ENCODE assay signal across 8 mouse cellular contexts in genomic region chr15:101224006-101224906, GRCm38 (mm10). TPM values are rescaled to one million over a fixed set of nuclear protein-coding genes. Genes with fewer than 3 reads are reported as not detected.
DNase-seq lines count a peak whose midpoint lies in the region; ATAC-seq lines count a peak whose summit lies in the region.

Gene Grasp, plus strand, starts transcription at chr15:101224188.

- H3K9ac ChIP-seq in intestine, embryonic 14.5 days (ENCODE audit: low read length): peak within 1 kb of the TSS; percentile 69

- no peaks in the 10 kb centered on the region for H3K9me3 ChIP-seq in intestine, embryonic 14.5 days (ENCODE audit: control insufficient read depth, low read length)

- WGBS in intestine, embryonic 14.5 days: under 1% methylated on average over 76 of the region's 77 CpGs

- peak; percentile 67 for ATAC-seq in common myeloid progenitor, adult 5-6 weeks (replicated peaks; ENCODE audit: low read depth, poor library complexity, severe bottlenecking)
- ATAC-seq in intestine, embryonic 14.5 days (replicated peaks; ENCODE audit: low FRiP score, low TSS enrichment, low read depth): peak; percentile 88
- ATAC-seq in megakaryocyte-erythroid progenitor cell, adult 5-6 weeks (replicated peaks; ENCODE audit: low FRiP score, low TSS enrichment, poor library complexity, severe bottlenecking): peak; percentile 83

- intact Hi-C loops in left cerebral cortex, postnatal 25 days (cut with DNase I): loop anchor here (1.0 to 10.0 kb wide), 4 partner anchors 11 to 851 kb away; partner anchors contain the start of gene Eif4b

- H3K4me2 ChIP-seq in intestine, embryonic 14.5 days (ENCODE audit: low read length): peak within 1 kb of the TSS; percentile 71

- H3K27ac ChIP-seq in intestine, embryonic 14.5 days (ENCODE audit: low read depth): peak within 1 kb of the TSS; percentile 64

- peaks cover 57% of the 10 kb centered on the region for H3K4me1 ChIP-seq in intestine, embryonic 14.5 days (replicated peaks; ENCODE audit: control insufficient read depth, insufficient read depth, low read length)

- H3K27me3 ChIP-seq in intestine, embryonic 14.5 days (replicated peaks; ENCODE audit: control insufficient read depth, insufficient read depth, low read length): peaks cover 8% of the 10 kb centered on the region; the same call in 1 of the 2 replicates

- H3K36me3 ChIP-seq in intestine, embryonic 14.5 days (ENCODE audit: control insufficient read depth, insufficient read depth, low read length): peaks cover 4% of the 10 kb centered on the region

- peak; percentile 92 for DNase-seq in ZHBTc4 (ENCODE audit: low read depth, low spot score)
- peak; percentile 92 for DNase-seq in gastrocnemius, postnatal 25 days
- DNase-seq in intestine, embryonic 14.5 days (ENCODE audit: low spot score): peak; percentile 94
- peak; percentile 88 to 94 for DNase-seq in left cerebral cortex, postnatal 25 days (ENCODE audit: low spot score in 2 of 2)
- peak; percentile 87 for DNase-seq in right cerebral cortex, postnatal 14 days
- DNase-seq in urinary bladder, postnatal 25 days (ENCODE audit: low spot score): peak; percentile 82

- peak within 1 kb of the TSS; percentile 73 for H3K4me3 ChIP-seq in intestine, embryonic 14.5 days (ENCODE audit: low read depth, low read length)

RNA-seq across cellular contexts. Expression of gene Grasp, which starts in this region (rescaled TPM):
- total RNA-seq in common myeloid progenitor, adult 5-6 weeks (2017): 2.1 and 4.7 TPM in 2 replicates
- total RNA-seq in gastrocnemius, postnatal 25 days (2021): 1 to 10 TPM; 4.3 to 5.7 TPM
- polyA plus RNA-seq in intestine, embryonic 14.5 days (2014; fragmentation: Nextera tagmentation; extraction: Ambion mirVana): 3.5 and 4.2 TPM in 2 replicates
- 10 to 100 TPM; 84.2 to 95.8 TPM for total RNA-seq in left cerebral cortex, postnatal 25 days (2021)
- 0.17 TPM in 1 of 2 replicates, not detected in the other for total RNA-seq in megakaryocyte-erythroid progenitor cell, adult 5-6 weeks (2014; fragmentation: Nextera tagmentation)
- 0.27 TPM in 1 of 2 replicates, not detected in the other for total RNA-seq in megakaryocyte-erythroid progenitor cell, adult 5-6 weeks (2017)

Comparison
In these comparisons a context has a peak if more than half of its experiments do, and no peak if none do; other contexts are left out.
1. Peak in every context shown above with its lines: DNase-seq, ATAC-seq, H3K4me3 ChIP-seq and H3K27ac ChIP-seq.
2. RNA of gene Grasp (total RNA-seq): 84.2 to 95.8 TPM in left cerebral cortex, postnatal 25 days; 4.3 to 5.7 TPM in gastrocnemius, postnatal 25 days, 2.1 to 4.7 TPM in common myeloid progenitor, adult 5-6 weeks and 0.17 to 0.27 TPM in megakaryocyte-erythroid progenitor cell, adult 5-6 weeks; every median in the first group is over 10 times any median in the second.
3. Peak in ATAC-seq in megakaryocyte-erythroid progenitor cell, adult 5-6 weeks; RNA of the gene not detected or under 1 TPM.